8 mouse cellular contexts compared by ENCODE assay signal in genomic region chr14:55826142-55826541, GRCm38 (mm10). TPM values are rescaled to one million over a fixed set of nuclear protein-coding genes. Genes with fewer than 3 reads are reported as not detected.
DNase-seq lines count a peak whose midpoint lies in the region; ATAC-seq and TF ChIP-seq lines count a peak whose summit lies in the region.

No protein-coding gene starts in this region.

- H3K9ac ChIP-seq in embryonic facial prominence, embryonic 15.5 days = peak overlapping the region; percentile 15
- H3K9ac ChIP-seq in hindbrain, embryonic 13.5 days = peak overlapping the region; percentile 76; the same call in 1 of the 2 replicates
- 0 out of 2 replicates have a peak overlapping the region, but pooled peaks have one; percentile 5 for H3K9ac ChIP-seq in midbrain, embryonic 15.5 days

- H3K4me1 ChIP-seq in embryonic facial prominence, embryonic 15.5 days = peaks cover 55% of the 10 kb centered on the region
- H3K4me1 ChIP-seq in hindbrain, embryonic 13.5 days (replicated peaks) = peaks cover 44% of the 10 kb centered on the region
- peaks cover 43% of the 10 kb centered on the region for H3K4me1 ChIP-seq in midbrain, embryonic 15.5 days

- peaks cover 32% of the 10 kb centered on the region for H3K36me3 ChIP-seq in embryonic facial prominence, embryonic 15.5 days
- H3K36me3 ChIP-seq in hindbrain, embryonic 13.5 days = peaks cover 4% of the 10 kb centered on the region; the same call in 1 of the 2 replicates
- H3K36me3 ChIP-seq in midbrain, embryonic 15.5 days (replicated peaks) = no peaks in the 10 kb centered on the region

- DNase-seq in layer of hippocampus, adult 2 months (ENCODE audit: low spot score in 2 of 2) = no peak
- DNase-seq in layer of hippocampus, adult 9-11 months = no peak
- no peak for DNase-seq in right cerebral cortex, postnatal 14 days
- no peak for DNase-seq in left cerebral cortex, adult 9 months (ENCODE audit: low spot score in 2 of 2)

- peak overlapping the region; percentile 76 for H3K4me2 ChIP-seq in embryonic facial prominence, embryonic 15.5 days (replicated peaks)
- H3K4me2 ChIP-seq in hindbrain, embryonic 13.5 days = peak overlapping the region; percentile 92
- H3K4me2 ChIP-seq in midbrain, embryonic 15.5 days = peak overlapping the region; percentile 95

- H3K4me3 ChIP-seq in layer of hippocampus, adult 2 months = peak overlapping the region; percentile 55; the same call in 1 of the 2 replicates
- peak overlapping the region; percentile 77 for H3K4me3 ChIP-seq in embryonic facial prominence, embryonic 15.5 days (replicated peaks)
- peak overlapping the region; percentile 49 for H3K4me3 ChIP-seq in hindbrain, embryonic 13.5 days
- peak overlapping the region; percentile 39 for H3K4me3 ChIP-seq in midbrain, embryonic 15.5 days

- no peaks in the 10 kb centered on the region for H3K27me3 ChIP-seq in embryonic facial prominence, embryonic 15.5 days
- H3K27me3 ChIP-seq in hindbrain, embryonic 13.5 days = peaks cover 39% of the 10 kb centered on the region
- peaks cover 4% of the 10 kb centered on the region for H3K27me3 ChIP-seq in midbrain, embryonic 15.5 days (replicated peaks)

- TF ChIP-seq CTCF in layer of hippocampus, adult 2 months (conservative IDR thresholded peaks at IDR 0.05) = no peak

- no peak overlapping the region for H3K27ac ChIP-seq in layer of hippocampus, adult 2 months
- peak overlapping the region; percentile 100 for H3K27ac ChIP-seq in embryonic facial prominence, embryonic 15.5 days (replicated peaks)
- peak overlapping the region; percentile 18; the same call in 1 of the 2 replicates for H3K27ac ChIP-seq in hindbrain, embryonic 13.5 days
- no peak overlapping the region for H3K27ac ChIP-seq in midbrain, embryonic 15.5 days

- no peaks in the 10 kb centered on the region for H3K9me3 ChIP-seq in embryonic facial prominence, embryonic 15.5 days (replicated peaks)
- H3K9me3 ChIP-seq in hindbrain, embryonic 13.5 days = no peaks in the 10 kb centered on the region
- no peaks in the 10 kb centered on the region for H3K9me3 ChIP-seq in midbrain, embryonic 15.5 days

- ATAC-seq in embryonic facial prominence, embryonic 15.5 days (ENCODE audit: insufficient number of reproducible peaks, low FRiP score, low TSS enrichment, low read depth) = no peak
- no peak for ATAC-seq in hindbrain, embryonic 13.5 days (ENCODE audit: low FRiP score)
- ATAC-seq in midbrain, embryonic 15.5 days (replicated peaks) = no peak
- ATAC-seq in activated CD4-positive, CD25-positive, alpha-beta regulatory T cell, adult 4 months = no peak

- 9% methylated on average over 15 of the region's 15 CpGs for WGBS in embryonic facial prominence, embryonic 15.5 days
- 4% methylated on average over 15 of the region's 15 CpGs for WGBS in hindbrain, embryonic 13.5 days
- 2% methylated on average over 15 of the region's 15 CpGs for WGBS in midbrain, embryonic 15.5 days

RNA-seq across cellular contexts. Expression of gene Nfatc4, which starts 3.2 kb away (rescaled TPM):
- 1 to 10 TPM; 2.6 TPM for total RNA-seq in layer of hippocampus, adult 2 months (2021)
- 106 and 115 TPM in 2 replicates for polyA plus RNA-seq in embryonic facial prominence, embryonic 15.5 days (2015; fragmentation: Nextera tagmentation; extraction: Ambion mirVana)
- 10.8 and 12.0 TPM in 2 replicates for polyA plus RNA-seq in hindbrain, embryonic 13.5 days (2015; fragmentation: Nextera tagmentation; extraction: Ambion mirVana)
- 8.4 and 10.8 TPM in 2 replicates for polyA plus RNA-seq in midbrain, embryonic 15.5 days (2015; fragmentation: Nextera tagmentation; extraction: Ambion mirVana)
- polyA plus RNA-seq in activated CD4-positive, CD25-positive, alpha-beta regulatory T cell, adult 4 months (2017; shearing (Covaris generic)) = not detected

RNA-seq across cellular contexts. Expression of gene Nynrin, which starts 27.7 kb away (rescaled TPM):
- total RNA-seq in layer of hippocampus, adult 2 months (2021) = 1 to 10 TPM; 7.9 to 8.9 TPM
- polyA plus RNA-seq in embryonic facial prominence, embryonic 15.5 days (2015; fragmentation: Nextera tagmentation; extraction: Ambion mirVana) = 20.8 and 25.0 TPM in 2 replicates
- polyA plus RNA-seq in hindbrain, embryonic 13.5 days (2015; fragmentation: Nextera tagmentation; extraction: Ambion mirVana) = 11.7 and 11.9 TPM in 2 replicates
- polyA plus RNA-seq in midbrain, embryonic 15.5 days (2015; fragmentation: Nextera tagmentation; extraction: Ambion mirVana) = 12.4 and 13.6 TPM in 2 replicates
- polyA plus RNA-seq in activated CD4-positive, CD25-positive, alpha-beta regulatory T cell, adult 4 months (2017; shearing (Covaris generic)) = under 1 TPM in 1 of 2 experiments, not detected in 1; 0.08 TPM

RNA-seq across cellular contexts. Expression of gene Ripk3, which starts 37.5 kb away (rescaled TPM):
- 1 to 10 TPM; 1.2 to 2.9 TPM for total RNA-seq in layer of hippocampus, adult 2 months (2021)
- polyA plus RNA-seq in embryonic facial prominence, embryonic 15.5 days (2015; fragmentation: Nextera tagmentation; extraction: Ambion mirVana) = 34.5 and 41.3 TPM in 2 replicates
- 2.6 and 3.7 TPM in 2 replicates for polyA plus RNA-seq in hindbrain, embryonic 13.5 days (2015; fragmentation: Nextera tagmentation; extraction: Ambion mirVana)
- polyA plus RNA-seq in midbrain, embryonic 15.5 days (2015; fragmentation: Nextera tagmentation; extraction: Ambion mirVana) = 2.3 and 2.7 TPM in 2 replicates
- polyA plus RNA-seq in activated CD4-positive, CD25-positive, alpha-beta regulatory T cell, adult 4 months (2017; shearing (Covaris generic)) = 10 to 100 TPM; 94.3 to 99.3 TPM

RNA-seq across cellular contexts. Expression of gene Adcy4, which starts 42.2 kb away (rescaled TPM):
- total RNA-seq in layer of hippocampus, adult 2 months (2021) = 1 to 10 TPM; 4.4 to 5.6 TPM
- polyA plus RNA-seq in embryonic facial prominence, embryonic 15.5 days (2015; fragmentation: Nextera tagmentation; extraction: Ambion mirVana) = 17.4 and 22.2 TPM in 2 replicates
- polyA plus RNA-seq in hindbrain, embryonic 13.5 days (2015; fragmentation: Nextera tagmentation; extraction: Ambion mirVana) = 5.3 and 6.0 TPM in 2 replicates
- polyA plus RNA-seq in midbrain, embryonic 15.5 days (2015; fragmentation: Nextera tagmentation; extraction: Ambion mirVana) = 5.7 and 6.2 TPM in 2 replicates
- polyA plus RNA-seq in activated CD4-positive, CD25-positive, alpha-beta regulatory T cell, adult 4 months (2017; shearing (Covaris generic)) = under 1 TPM in 1 of 2 experiments, not detected in 1; 0.08 TPM

RNA-seq across cellular contexts. Expression of gene Cbln3, which starts 58.0 kb away (rescaled TPM):
- total RNA-seq in layer of hippocampus, adult 2 months (2021) = under 1 TPM; 0.32 to 0.54 TPM
- 0.33 and 0.35 TPM in 2 replicates for polyA plus RNA-seq in embryonic facial prominence, embryonic 15.5 days (2015; fragmentation: Nextera tagmentation; extraction: Ambion mirVana)
- polyA plus RNA-seq in hindbrain, embryonic 13.5 days (2015; fragmentation: Nextera tagmentation; extraction: Ambion mirVana) = 0.14 and 0.27 TPM in 2 replicates
- polyA plus RNA-seq in midbrain, embryonic 15.5 days (2015; fragmentation: Nextera tagmentation; extraction: Ambion mirVana) = 0.19 and 0.20 TPM in 2 replicates
- under 1 TPM in 1 of 2 experiments, not detected in 1; 0.24 TPM for polyA plus RNA-seq in activated CD4-positive, CD25-positive, alpha-beta regulatory T cell, adult 4 months (2017; shearing (Covaris generic))

Comparison
In these comparisons a context has a peak if more than half of its experiments do, and no peak if none do; other contexts are left out.
1. H3K27ac ChIP-seq: peak in embryonic facial prominence, embryonic 15.5 days (single experiment) and hindbrain, embryonic 13.5 days (single experiment); none in layer of hippocampus, adult 2 months (single experiment) and midbrain, embryonic 15.5 days (single experiment).
2. H3K9ac ChIP-seq: peak in every context shown above with its lines; median percentile 76 in hindbrain, embryonic 13.5 days; 15 in embryonic facial prominence, embryonic 15.5 days; 5 in midbrain, embryonic 15.5 days.
3. RNA of gene Nynrin, which starts 27.7 kb away (polyA plus RNA-seq): 20.8 to 25.0 TPM in embryonic facial prominence, embryonic 15.5 days, 12.4 to 13.6 TPM in midbrain, embryonic 15.5 days and 11.7 to 11.9 TPM in hindbrain, embryonic 13.5 days; 0.08 TPM in activated CD4-positive, CD25-positive, alpha-beta regulatory T cell, adult 4 months; every median in the first group is over 10 times any median in the second.
4. Peak in every context shown above with its lines, with median percentiles within 50 percentile points of each other: H3K4me3 ChIP-seq and H3K4me2 ChIP-seq.